Mouse (Mus musculus) hindbrain, embryonic 11.5 days (tissue): Measurements from ENCODE around the gene Bcl2l12. TPM values are rescaled to one million over a fixed set of nuclear protein-coding genes. Genes with fewer than 3 reads are reported as not detected.

Source experiments
- ATAC-seq: fragments of 200-750 bp; cut with Nextera tagmentation; 2 replicates; pipeline ENCODE4 v1.8.0; 2017; ENCODE audit warnings: mild to moderate bottlenecking, moderate TSS enrichment, moderate library complexity; ENCODE audit not compliant: low FRiP score
- DNase-seq: peaks from one replicate; pipeline ENCODE4 v3.0.0-alpha.2; 2015; ENCODE audit warnings: low spot score
- H3K27ac ChIP-seq: fragments of 300-500 bp; sonication (generic); 2 replicates; pipeline ENCODE4 v1.5.1; 2014; ENCODE audit warnings: mild to moderate bottlenecking, low read depth, low read length
- H3K27me3 ChIP-seq: fragments of 300-500 bp; sonication (generic); 2 replicates; pipeline ENCODE4 v1.6.1; 2014; ENCODE audit warnings: mild to moderate bottlenecking, low read length, moderate library complexity, mixed read lengths; ENCODE audit not compliant: control insufficient read depth, insufficient read depth
- H3K36me3 ChIP-seq: fragments of 300-500 bp; sonication (generic); 2 replicates; pipeline ENCODE4 v1.6.1; 2014; ENCODE audit warnings: mild to moderate bottlenecking, low read length, moderate library complexity, mixed read lengths; ENCODE audit not compliant: control insufficient read depth, insufficient read depth
- H3K4me1 ChIP-seq: fragments of 300-500 bp; sonication (generic); replicated peaks from 2 replicates; pipeline ENCODE4 v1.6.1; 2014; ENCODE audit warnings: low read length, mixed read lengths; ENCODE audit not compliant: control insufficient read depth, insufficient read depth
- H3K4me2 ChIP-seq: fragments of 300-500 bp; sonication (generic); replicated peaks from 2 replicates; pipeline ENCODE4 v1.6.1; 2014; ENCODE audit warnings: mild to moderate bottlenecking, low read depth, low read length
- H3K4me3 ChIP-seq: fragments of 300-500 bp; sonication (generic); 2 replicates; pipeline ENCODE4 v1.5.1; 2014; ENCODE audit warnings: low read depth, low read length
- H3K9ac ChIP-seq: fragments of 300-500 bp; sonication (generic); 2 replicates; pipeline ENCODE4 v1.6.1; 2014; ENCODE audit warnings: low read depth, low read length
- H3K9me3 ChIP-seq: fragments of 300-500 bp; sonication (generic); 2 replicates; pipeline ENCODE4 v1.6.1; 2016; ENCODE audit warnings: low read length; ENCODE audit not compliant: control insufficient read depth
- WGBS: fragments of 180-500 bp; shearing (Covaris S2); extraction: QIAGEN DNeasy Blood & Tissue Kit; methylation state at CpG from one replicate; pipeline ENCODE4 v1.1.7; 2014; 5-methylcytosine and 5-hydroxymethylcytosine counted together
- polyA plus RNA-seq: library from polyadenylated mRNA; unstranded; fragments of >200 nt; fragmentation: Nextera tagmentation; extraction: Ambion mirVana; gene quantifications from 2 replicates; pipeline ENCODE4 v1.2.1, GENCODE M21; 2014

The Bcl2l12 gene
- polyA plus RNA-seq = 54.2 and 56.8 TPM in 2 replicates

DNA sequence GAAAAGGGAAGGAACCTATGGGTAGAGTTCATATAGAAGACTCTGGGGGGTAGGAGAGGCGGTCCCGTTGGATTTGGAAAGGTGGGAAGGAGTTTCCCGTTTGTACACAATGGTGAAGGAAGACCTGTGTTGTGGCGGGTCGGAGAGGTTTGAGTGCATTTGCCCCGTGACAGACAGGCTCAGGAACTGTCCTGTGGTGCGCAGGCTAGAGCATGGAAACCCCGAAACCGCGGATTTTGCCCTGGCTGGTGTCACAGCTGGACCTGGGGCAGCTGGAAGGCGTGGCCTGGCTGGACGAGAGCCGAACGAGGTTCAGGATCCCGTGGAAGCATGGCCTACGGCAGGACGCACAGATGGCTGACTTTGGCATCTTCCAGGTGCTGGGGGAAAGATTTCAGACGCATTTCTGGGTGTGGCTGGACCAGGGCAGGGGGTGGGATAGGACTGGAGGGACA, at the start of gene Bcl2l12:
TSS of gene Bcl2l12 (minus strand) at position 212 of the 455 bp plus-strand sequence.
- ATAC-seq (no peak), DNase-seq (peak; percentile 58)
- Histone ChIP-seq H3K4me2 (peak within 1 kb of the TSS; percentile 89), H3K4me1 (peaks cover 3% of the 10 kb centered on the region), H3K27ac (peak within 1 kb of the TSS; percentile 65), H3K9ac (peak within 1 kb of the TSS; percentile 69), H3K9me3 (no peaks in the 10 kb centered on the region), H3K4me3 (peak within 1 kb of the TSS; percentile 69), H3K27me3 (no peaks in the 10 kb centered on the region), H3K36me3 (peaks cover 11% of the 10 kb centered on the region)
- 4% methylated on average over 18 of the region's 18 CpGs for WGBS

DNA sequence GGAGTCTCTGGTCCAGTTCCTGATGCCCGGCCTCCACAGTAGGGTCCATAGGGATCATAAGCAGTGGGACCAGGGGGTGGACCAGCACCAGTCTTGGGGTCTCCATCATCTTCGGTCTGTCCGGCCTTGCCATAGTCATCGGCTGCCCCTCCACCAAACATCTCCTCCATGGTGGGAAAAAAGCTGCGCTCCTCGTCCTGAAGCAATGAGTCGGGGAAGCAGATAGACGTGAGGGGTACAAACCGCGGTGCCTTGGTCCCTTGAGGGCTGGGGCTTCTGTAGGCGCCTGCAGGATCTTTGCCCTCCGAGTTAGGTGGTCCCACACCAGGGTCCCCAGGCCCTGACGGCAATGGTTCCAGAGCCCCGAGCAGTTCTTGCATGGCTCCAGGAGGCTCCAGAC, 49.0 kb upstream of the Bcl2l12 start:
- H3K4me3 ChIP-seq = no peak overlapping the region
- ATAC-seq = no peak
- no peak for DNase-seq
- 0 out of 2 replicates have a peak, but pooled peaks cover 3% of the 10 kb centered on the region for H3K4me1 ChIP-seq
- no peak overlapping the region for H3K27ac ChIP-seq
- 97% methylated on average over 14 of the region's 14 CpGs for WGBS
- no peak overlapping the region for H3K9ac ChIP-seq
- H3K4me2 ChIP-seq = no peak overlapping the region
- no peaks in the 10 kb centered on the region for H3K27me3 ChIP-seq
- peaks cover 58% of the 10 kb centered on the region for H3K36me3 ChIP-seq
- no peaks in the 10 kb centered on the region for H3K9me3 ChIP-seq

DNA sequence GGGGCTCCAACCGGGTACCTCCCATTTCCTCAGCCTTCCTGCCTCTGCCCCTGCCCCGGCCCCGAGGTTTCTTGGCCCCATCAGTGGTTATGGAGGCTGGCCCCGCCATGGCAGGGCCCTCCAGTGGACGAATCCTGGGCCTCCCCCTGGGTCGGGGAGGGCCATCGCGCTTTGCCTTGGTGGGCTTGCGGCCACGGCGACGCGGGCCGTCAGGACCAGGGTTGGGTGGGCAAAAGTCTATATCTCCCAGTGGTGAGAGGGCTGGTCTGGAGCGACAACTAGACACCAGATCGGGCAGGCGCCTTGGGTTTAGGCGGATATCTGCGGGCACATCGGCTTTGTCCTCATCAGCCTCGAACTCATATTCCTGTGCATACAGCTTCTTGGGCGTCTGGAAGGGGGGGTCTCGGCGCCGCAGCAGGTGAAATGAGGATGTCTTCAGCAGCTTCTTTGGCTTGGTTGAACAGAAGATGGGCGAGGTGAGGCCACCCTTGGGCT, 48.4 kb upstream of the Bcl2l12 start:
- WGBS = 97% methylated on average over 26 of the region's 26 CpGs
- no peaks in the 10 kb centered on the region for H3K9me3 ChIP-seq
- H3K27ac ChIP-seq = no peak overlapping the region
- no peak overlapping the region for H3K4me2 ChIP-seq
- DNase-seq = no peak
- ATAC-seq = no peak
- H3K9ac ChIP-seq = no peak overlapping the region
- H3K4me3 ChIP-seq = no peak overlapping the region
- no peaks in the 10 kb centered on the region for H3K27me3 ChIP-seq
- 0 out of 2 replicates have a peak, but pooled peaks cover 2% of the 10 kb centered on the region for H3K4me1 ChIP-seq
- peaks cover 61% of the 10 kb centered on the region for H3K36me3 ChIP-seq

DNA sequence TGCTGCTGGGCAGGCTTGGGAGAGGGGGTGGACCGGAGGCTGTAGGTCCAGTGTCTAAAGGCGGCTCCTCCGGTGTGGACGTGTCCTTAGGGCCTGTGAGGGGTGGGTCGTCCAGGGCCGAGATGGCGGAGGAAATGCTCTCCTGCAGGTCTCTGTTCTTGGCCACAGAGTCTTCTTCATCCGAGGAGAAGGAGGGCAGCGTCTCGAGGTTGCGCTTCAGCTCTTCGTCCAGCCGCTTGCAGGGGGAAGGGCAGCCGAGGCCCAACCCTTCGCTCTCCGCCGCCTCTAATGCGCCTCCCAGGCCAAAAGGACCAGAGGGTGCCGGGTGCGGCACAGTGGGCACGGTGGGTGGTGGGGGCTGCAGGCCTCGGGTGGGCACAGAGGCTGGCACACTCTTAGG, 47.2 kb upstream of the Bcl2l12 start:
- no peaks in the 10 kb centered on the region for H3K9me3 ChIP-seq
- H3K27ac ChIP-seq = no peak overlapping the region
- H3K4me1 ChIP-seq = no peaks in the 10 kb centered on the region
- H3K36me3 ChIP-seq = peaks cover 66% of the 10 kb centered on the region
- H3K9ac ChIP-seq = no peak overlapping the region
- no peak overlapping the region for H3K4me3 ChIP-seq
- H3K27me3 ChIP-seq = no peaks in the 10 kb centered on the region
- DNase-seq (no peak), ATAC-seq (no peak)
- WGBS = 94% methylated on average over 22 of the region's 22 CpGs
- H3K4me2 ChIP-seq = no peak overlapping the region

DNA sequence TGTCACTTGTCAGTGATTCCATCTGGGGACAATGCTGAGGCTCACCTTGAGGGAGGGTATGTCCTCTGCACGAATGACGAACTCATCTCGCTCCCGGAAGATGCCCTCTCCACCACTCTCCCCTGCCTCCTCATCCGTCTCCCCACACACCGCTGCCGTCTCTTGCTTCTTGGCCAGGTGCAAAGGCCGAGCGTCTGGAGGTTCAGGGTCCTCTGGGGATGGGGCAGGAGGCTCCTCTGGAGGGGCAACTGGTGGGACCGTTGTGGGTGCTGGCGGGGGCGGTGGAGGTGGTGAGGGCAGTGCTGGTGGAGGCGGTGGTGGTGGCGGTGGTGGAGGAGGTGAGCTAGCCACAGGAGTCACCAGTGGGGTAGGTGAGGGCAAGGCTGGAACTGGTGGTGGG, 44.8 kb upstream of the Bcl2l12 start:
- Histone ChIP-seq H3K4me2 (no peak overlapping the region), H3K9me3 (no peaks in the 10 kb centered on the region), H3K4me3 (no peak overlapping the region), H3K27me3 (no peaks in the 10 kb centered on the region), H3K36me3 (peaks cover 55% of the 10 kb centered on the region), H3K9ac (no peak overlapping the region), H3K4me1 (no peaks in the 10 kb centered on the region), H3K27ac (no peak overlapping the region)
- WGBS = 95% methylated on average over 12 of the region's 14 CpGs
- no peak for ATAC-seq
- no peak for DNase-seq

DNA sequence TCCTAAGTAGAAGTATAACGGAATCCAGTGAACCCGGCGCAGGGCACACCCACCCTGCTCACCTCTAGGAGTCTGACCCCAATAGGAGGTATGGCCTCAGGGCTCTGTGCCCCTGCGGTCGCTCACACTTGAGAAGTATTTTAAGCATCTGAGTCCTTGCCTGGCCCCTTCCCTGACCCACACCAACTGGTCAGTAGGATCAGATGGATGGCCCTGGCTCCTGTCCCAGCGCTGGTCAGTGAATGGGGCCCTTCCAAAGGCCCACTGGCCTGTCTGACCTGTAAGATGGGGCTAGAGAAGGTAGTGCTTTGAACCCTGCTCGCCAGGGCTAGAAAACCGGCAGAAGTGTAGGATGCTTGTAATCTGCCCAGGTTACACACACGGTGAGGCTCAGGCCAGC, 42.3 kb upstream of the Bcl2l12 start:
- WGBS = 92% methylated on average over 9 of the region's 9 CpGs
- H3K9ac ChIP-seq = no peak overlapping the region
- no peaks in the 10 kb centered on the region for H3K9me3 ChIP-seq
- no peak overlapping the region for H3K27ac ChIP-seq
- peaks cover 37% of the 10 kb centered on the region for H3K36me3 ChIP-seq
- no peak for DNase-seq
- H3K4me2 ChIP-seq = no peak overlapping the region
- H3K4me3 ChIP-seq = no peak overlapping the region
- no peaks in the 10 kb centered on the region for H3K4me1 ChIP-seq
- no peaks in the 10 kb centered on the region for H3K27me3 ChIP-seq
- ATAC-seq = no peak

DNA sequence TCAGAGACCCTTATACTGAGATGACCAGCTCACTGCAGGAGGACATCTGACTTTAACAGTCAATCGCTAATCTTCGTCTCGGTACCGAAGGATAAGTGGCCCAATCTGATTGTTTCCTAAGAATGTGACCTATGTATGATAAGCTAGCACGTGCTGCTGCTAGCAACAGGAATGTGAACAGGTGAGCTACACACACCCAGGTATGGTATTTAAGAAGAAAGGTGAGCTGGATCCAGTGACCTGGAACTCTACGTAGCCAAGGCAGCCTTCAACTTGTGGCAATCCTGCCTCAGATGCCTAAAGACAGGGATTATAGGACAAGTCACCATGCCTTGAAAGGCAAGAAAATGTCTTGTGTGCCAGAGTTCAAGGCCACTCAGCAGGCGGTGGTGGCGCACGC, 39.9 kb upstream of the Bcl2l12 start:
- no peak overlapping the region for H3K27ac ChIP-seq
- no peak for ATAC-seq
- 96% methylated on average over 9 of the region's 9 CpGs for WGBS
- H3K27me3 ChIP-seq = no peaks in the 10 kb centered on the region
- H3K4me3 ChIP-seq = no peak overlapping the region
- H3K9me3 ChIP-seq = no peaks in the 10 kb centered on the region
- H3K36me3 ChIP-seq = peaks cover 39% of the 10 kb centered on the region
- no peak overlapping the region for H3K4me2 ChIP-seq
- H3K9ac ChIP-seq = no peak overlapping the region
- DNase-seq = no peak
- H3K4me1 ChIP-seq = no peaks in the 10 kb centered on the region

DNA sequence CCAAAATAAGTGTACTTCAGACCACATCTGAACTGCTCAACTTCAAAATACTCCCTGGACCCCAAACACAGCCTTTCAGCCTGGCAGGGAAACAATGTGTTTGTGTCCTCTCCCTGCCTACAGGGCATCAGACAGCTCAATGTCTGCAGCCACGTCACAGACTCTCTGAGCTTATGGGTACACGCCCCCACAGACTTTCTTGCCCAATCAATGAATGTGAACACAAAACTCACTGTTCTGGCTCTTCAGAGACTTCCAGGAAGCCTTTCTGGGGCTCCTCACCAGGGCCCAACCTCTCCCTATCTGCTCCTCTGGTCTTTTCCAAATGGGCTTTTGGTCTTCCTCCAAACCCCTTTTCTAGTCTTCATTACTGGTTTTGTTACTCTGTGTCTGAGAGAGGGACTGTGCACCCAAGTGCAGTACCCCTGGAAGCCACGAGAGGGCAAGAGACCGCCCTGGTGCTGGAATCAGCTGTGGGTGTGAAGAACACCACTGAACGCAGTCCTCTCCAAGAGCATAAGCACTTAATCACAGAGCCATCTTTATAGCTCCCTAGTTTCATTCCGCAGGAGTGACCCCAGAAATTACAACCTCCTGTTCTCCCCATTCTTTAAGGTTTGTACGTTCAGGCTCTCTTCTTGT, 39.3 kb upstream of the Bcl2l12 start:
- no peaks in the 10 kb centered on the region for H3K27me3 ChIP-seq
- 75% methylated on average over 7 of the region's 7 CpGs for WGBS
- no peak overlapping the region for H3K4me3 ChIP-seq
- H3K9ac ChIP-seq = no peak overlapping the region
- H3K36me3 ChIP-seq = peaks cover 35% of the 10 kb centered on the region
- H3K9me3 ChIP-seq = no peaks in the 10 kb centered on the region
- no peak overlapping the region for H3K4me2 ChIP-seq
- DNase-seq (peak; percentile 63), ATAC-seq (no peak)
- no peak overlapping the region for H3K27ac ChIP-seq
- no peaks in the 10 kb centered on the region for H3K4me1 ChIP-seq

DNA sequence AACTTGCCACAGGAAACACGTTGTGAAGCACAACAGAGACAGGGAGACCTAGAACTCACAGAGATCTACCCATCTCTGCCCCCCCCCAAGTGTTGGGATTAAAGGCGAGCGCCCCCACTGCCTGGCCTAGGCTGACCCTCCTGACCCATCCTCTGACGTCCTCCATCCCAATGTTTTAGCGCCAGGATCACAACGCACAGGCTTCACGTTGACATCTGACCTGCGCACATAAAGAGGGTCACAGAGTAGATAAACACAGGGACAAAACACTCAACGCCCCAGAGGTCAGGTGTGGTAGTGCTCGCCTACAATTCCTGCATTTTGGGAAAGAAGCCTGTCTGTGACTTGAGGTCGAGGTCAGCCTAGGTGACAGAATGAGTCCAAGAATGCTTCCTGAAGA, 38.2 kb upstream of the Bcl2l12 start:
- Histone ChIP-seq H3K9me3 (no peaks in the 10 kb centered on the region), H3K4me1 (no peaks in the 10 kb centered on the region), H3K4me2 (no peak overlapping the region), H3K27me3 (no peaks in the 10 kb centered on the region), H3K4me3 (no peak overlapping the region), H3K36me3 (peaks cover 37% of the 10 kb centered on the region), H3K9ac (no peak overlapping the region), H3K27ac (no peak overlapping the region)
- DNase-seq (no peak), ATAC-seq (no peak)
- 93% methylated on average over 11 of the region's 11 CpGs for WGBS
